Mouse (Mus musculus): ENCODE data around the gene Map7d1. TPM values are rescaled to one million over a fixed set of nuclear protein-coding genes. Genes with fewer than 3 reads are reported as not detected.

Gene Map7d1
- polyA plus RNA-seq, 1 experiment from 2014 or later: 34.7 TPM

DNA sequence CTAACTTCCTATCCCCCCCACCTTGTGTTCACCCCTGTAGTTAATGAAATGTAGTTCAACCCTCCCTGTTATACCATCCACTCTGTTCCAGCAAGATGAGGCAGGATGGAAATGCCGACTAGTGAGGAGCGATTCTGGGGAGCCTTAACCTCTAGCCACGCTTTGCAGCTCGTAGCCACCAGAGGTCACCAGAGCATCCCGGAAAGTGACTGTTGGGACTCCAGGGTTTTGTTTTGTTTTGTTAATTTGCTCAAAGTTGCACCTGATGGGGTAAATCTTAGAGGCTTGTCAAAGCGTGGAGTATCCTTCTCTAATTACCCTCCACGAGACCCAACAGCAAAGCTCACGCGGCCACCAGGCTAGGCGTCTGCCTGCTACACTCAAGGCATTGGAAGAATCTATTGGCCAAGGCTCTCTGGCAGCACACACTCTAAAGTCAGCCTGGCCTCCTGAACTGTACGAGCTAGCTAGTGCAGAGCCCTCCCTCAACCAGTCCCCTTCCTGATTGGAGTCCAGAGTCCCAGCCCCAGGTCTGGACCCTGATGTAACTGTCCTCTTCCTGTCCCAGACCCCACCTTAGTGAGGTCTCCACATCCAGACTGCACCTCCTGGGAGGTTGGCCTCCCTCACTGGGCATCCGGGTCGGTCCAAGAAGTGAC is 21.9 kb upstream of the Map7d1 start:
- no peaks in the 10 kb centered on the region for H3K9me3 ChIP-seq (replicated peaks; ENCODE audit: control insufficient read depth, low read length)
- WGBS: 8% methylated on average over 13 of the region's 13 CpGs
- H3K36me3 ChIP-seq (ENCODE audit: control insufficient read depth, insufficient read depth): peaks cover 6% of the 10 kb centered on the region
- peak overlapping the region; percentile 64 for H3K4me2 ChIP-seq (ENCODE audit: low read depth, low read length)
- no peaks in the 10 kb centered on the region for H3K27me3 ChIP-seq (ENCODE audit: control insufficient read depth, insufficient read depth, low read length)
- H3K4me1 ChIP-seq (ENCODE audit: control insufficient read depth, insufficient read depth, low read length): no peaks in the 10 kb centered on the region
- ATAC-seq (replicated peaks; ENCODE audit: extremely low read depth, insufficient read depth, low FRiP score): peak; percentile 63; the same call in 1 of the 2 replicates
- H3K27ac ChIP-seq (ENCODE audit: low read length): no peak overlapping the region
- H3K4me3 ChIP-seq (ENCODE audit: low read length): peak overlapping the region; percentile 39
- H3K9ac ChIP-seq (ENCODE audit: low read length): peak overlapping the region; percentile 8; the same call in 1 of the 2 replicates

DNA sequence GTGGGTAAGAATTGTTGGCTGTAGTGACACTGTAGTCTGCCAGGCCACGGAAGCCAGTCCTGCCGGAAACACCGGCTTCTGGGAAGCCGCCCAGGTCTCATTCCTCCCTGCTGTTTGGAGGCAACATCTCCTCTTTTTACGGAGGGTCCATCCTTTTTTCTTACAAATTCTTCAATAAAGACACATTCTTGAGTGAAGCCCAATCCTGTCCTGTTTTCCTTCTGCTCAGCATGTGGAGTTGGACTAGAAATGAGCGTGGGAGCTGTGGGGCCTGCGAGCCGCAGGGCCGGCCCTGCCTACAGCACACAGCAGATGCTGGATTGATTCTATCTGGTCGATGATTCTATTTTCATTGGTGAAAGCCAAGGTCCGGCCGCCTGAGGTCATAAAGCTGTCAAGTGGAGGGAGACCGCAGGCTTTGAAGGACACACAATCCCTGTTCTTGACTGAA is 19.6 kb upstream of the Map7d1 start:
- Histone ChIP-seq H3K36me3 (ENCODE audit: control insufficient read depth, insufficient read depth) (peaks cover 10% of the 10 kb centered on the region), H3K27ac (ENCODE audit: low read length) (no peak overlapping the region), H3K4me1 (ENCODE audit: control insufficient read depth, insufficient read depth, low read length) (no peaks in the 10 kb centered on the region), H3K4me2 (ENCODE audit: low read depth, low read length) (no peak overlapping the region), H3K27me3 (ENCODE audit: control insufficient read depth, insufficient read depth, low read length) (no peaks in the 10 kb centered on the region), H3K4me3 (ENCODE audit: low read length) (no peak overlapping the region), H3K9me3 (replicated peaks; ENCODE audit: control insufficient read depth, low read length) (no peaks in the 10 kb centered on the region), H3K9ac (ENCODE audit: low read length) (no peak overlapping the region)
- no peak for ATAC-seq (replicated peaks; ENCODE audit: extremely low read depth, insufficient read depth, low FRiP score)
- 80% methylated on average over 13 of the region's 13 CpGs for WGBS

DNA sequence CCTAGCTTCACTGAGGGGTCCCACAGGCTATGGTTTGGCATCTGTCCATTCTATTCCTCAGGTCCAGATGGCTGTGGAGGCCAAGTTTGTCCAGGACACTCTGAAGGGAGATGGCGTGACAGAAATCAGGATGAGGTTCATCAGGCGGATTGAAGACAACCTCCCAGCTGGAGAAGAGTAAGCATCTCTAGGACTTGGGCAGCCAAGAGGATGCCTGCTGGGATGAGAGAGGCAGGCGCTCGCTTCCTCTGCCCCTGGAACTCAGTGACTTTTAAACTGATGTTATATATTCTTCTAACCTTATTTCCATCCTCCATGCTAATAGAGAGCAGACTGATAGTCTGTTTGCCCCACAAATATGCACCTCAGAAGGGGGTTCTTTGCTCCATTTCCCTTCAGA is 18.9 kb upstream of the Map7d1 start:
- Histone ChIP-seq H3K4me2 (ENCODE audit: low read depth, low read length) (no peak overlapping the region), H3K9me3 (replicated peaks; ENCODE audit: control insufficient read depth, low read length) (no peaks in the 10 kb centered on the region)

DNA sequence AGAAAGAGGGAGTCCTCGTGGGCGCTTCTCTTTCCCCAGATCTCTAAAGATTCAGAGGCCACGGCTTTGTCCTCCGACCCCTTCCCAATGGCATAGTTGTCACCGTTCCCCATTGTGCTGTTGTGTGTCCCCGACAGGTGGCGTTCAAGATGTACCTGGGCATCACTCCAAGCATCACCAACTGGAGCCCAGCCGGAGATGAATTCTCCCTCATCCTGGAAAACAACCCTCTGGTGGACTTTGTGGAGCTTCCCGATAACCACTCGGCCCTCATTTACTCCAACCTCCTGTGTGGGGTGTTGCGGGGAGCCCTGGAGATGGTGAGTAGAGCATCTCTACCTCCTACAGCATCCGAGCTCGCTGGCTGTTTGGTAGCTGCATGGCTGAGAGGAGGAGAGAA is 17.6 kb upstream of the Map7d1 start:
- Histone ChIP-seq H3K36me3 (ENCODE audit: control insufficient read depth, insufficient read depth) (peaks cover 10% of the 10 kb centered on the region), H3K4me1 (ENCODE audit: control insufficient read depth, insufficient read depth, low read length) (no peaks in the 10 kb centered on the region), H3K4me3 (ENCODE audit: low read length) (no peak overlapping the region), H3K9ac (ENCODE audit: low read length) (no peak overlapping the region), H3K9me3 (replicated peaks; ENCODE audit: control insufficient read depth, low read length) (no peaks in the 10 kb centered on the region), H3K4me2 (ENCODE audit: low read depth, low read length) (no peak overlapping the region), H3K27ac (ENCODE audit: low read length) (no peak overlapping the region), H3K27me3 (ENCODE audit: control insufficient read depth, insufficient read depth, low read length) (no peaks in the 10 kb centered on the region)
- no peak for ATAC-seq (replicated peaks; ENCODE audit: extremely low read depth, insufficient read depth, low FRiP score)
- 81% methylated on average over 13 of the region's 13 CpGs for WGBS

More for the DNA sequence above, 18.9 kb upstream of the Map7d1 start:
- Histone ChIP-seq H3K4me1 (ENCODE audit: control insufficient read depth, insufficient read depth, low read length) (no peaks in the 10 kb centered on the region), H3K9ac (ENCODE audit: low read length) (no peak overlapping the region), H3K27me3 (ENCODE audit: control insufficient read depth, insufficient read depth, low read length) (no peaks in the 10 kb centered on the region), H3K27ac (ENCODE audit: low read length) (no peak overlapping the region), H3K4me3 (ENCODE audit: low read length) (no peak overlapping the region), H3K36me3 (ENCODE audit: control insufficient read depth, insufficient read depth) (peaks cover 10% of the 10 kb centered on the region)
- WGBS: 92% methylated on average over 4 of the region's 4 CpGs
- no peak for ATAC-seq (replicated peaks; ENCODE audit: extremely low read depth, insufficient read depth, low FRiP score)

DNA sequence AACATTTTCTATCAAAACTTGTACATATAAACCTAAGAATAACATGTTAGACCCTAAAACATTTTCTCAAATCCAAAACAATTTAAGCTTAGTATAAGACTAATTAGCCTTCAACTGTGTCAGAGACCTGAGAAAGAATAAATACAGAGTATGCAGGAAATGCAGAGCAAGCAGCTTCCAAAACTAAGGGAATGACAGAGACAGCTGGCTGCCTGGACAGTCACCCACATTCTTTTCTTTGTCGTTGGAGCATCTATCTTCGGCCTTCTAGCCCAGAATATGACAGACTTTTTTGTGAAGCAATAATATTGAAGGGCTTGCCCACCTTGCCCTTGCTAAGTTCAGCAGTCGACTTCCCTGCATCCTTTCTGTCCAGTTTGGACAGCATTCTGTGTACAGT is 13.1 kb upstream of the Map7d1 start:
- ATAC-seq (replicated peaks; ENCODE audit: extremely low read depth, insufficient read depth, low FRiP score): no peak
- no peaks in the 10 kb centered on the region for H3K4me1 ChIP-seq (ENCODE audit: control insufficient read depth, insufficient read depth, low read length)
- H3K27me3 ChIP-seq (ENCODE audit: control insufficient read depth, insufficient read depth, low read length): no peaks in the 10 kb centered on the region
- no peak overlapping the region for H3K4me3 ChIP-seq (ENCODE audit: low read length)
- WGBS: 71% methylated on average over 3 of the region's 3 CpGs
- no peaks in the 10 kb centered on the region for H3K9me3 ChIP-seq (replicated peaks; ENCODE audit: control insufficient read depth, low read length)
- no peak overlapping the region for H3K4me2 ChIP-seq (ENCODE audit: low read depth, low read length)
- H3K9ac ChIP-seq (ENCODE audit: low read length): no peak overlapping the region
- H3K36me3 ChIP-seq (ENCODE audit: control insufficient read depth, insufficient read depth): peaks cover 10% of the 10 kb centered on the region
- no peak overlapping the region for H3K27ac ChIP-seq (ENCODE audit: low read length)

DNA sequence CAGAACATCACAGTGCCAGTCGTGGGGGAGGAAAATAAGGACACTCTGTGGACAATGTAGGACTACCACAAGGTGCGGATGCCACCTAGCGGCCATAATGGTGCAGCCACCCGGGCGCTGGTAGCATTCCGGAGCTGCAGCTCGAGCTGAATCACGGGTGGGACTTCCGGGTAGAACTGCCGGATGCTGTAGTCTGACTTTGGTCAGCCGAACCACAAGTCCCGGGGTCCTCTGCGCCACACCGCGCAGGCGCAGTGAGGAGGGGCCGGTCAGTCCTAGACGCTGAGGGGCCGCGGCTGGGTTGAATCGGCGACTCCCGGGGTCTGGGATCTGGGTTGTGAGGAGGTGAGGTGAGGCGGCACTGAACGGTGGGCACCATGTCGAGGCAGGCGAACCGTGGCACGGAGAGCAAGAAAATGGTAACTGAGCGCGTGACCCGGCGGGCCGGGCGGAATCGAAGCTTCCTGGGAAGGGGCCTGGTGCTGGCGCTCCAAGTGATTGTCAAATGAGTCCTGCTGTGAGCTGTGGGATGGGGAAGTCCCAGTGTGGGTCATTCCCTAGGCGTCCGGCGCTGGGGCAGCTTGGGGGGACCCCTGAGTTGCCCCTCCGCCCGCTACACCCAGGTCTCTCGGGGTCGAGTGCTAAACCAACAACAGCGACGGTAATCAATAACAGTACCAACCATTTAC is 6.1 kb upstream of the Map7d1 start, which contains the start of gene Trappc3:
Gene Trappc3, plus strand, starts transcription at position 207 of the 689 bp plus-strand sequence.
- peak within 1 kb of the TSS; percentile 88 for H3K4me3 ChIP-seq (ENCODE audit: low read length)
- H3K4me2 ChIP-seq (ENCODE audit: low read depth, low read length): peak within 1 kb of the TSS; percentile 95
- H3K4me1 ChIP-seq (ENCODE audit: control insufficient read depth, insufficient read depth, low read length): peaks cover 50% of the 10 kb centered on the region
- WGBS: under 1% methylated on average over 46 of the region's 46 CpGs
- H3K27ac ChIP-seq (ENCODE audit: low read length): peak within 1 kb of the TSS; percentile 95
- no peaks in the 10 kb centered on the region for H3K27me3 ChIP-seq (ENCODE audit: control insufficient read depth, insufficient read depth, low read length)
- ATAC-seq (replicated peaks; ENCODE audit: extremely low read depth, insufficient read depth, low FRiP score): peak; percentile 89
- H3K9ac ChIP-seq (ENCODE audit: low read length): peak within 1 kb of the TSS; percentile 92
- H3K36me3 ChIP-seq (ENCODE audit: control insufficient read depth, insufficient read depth): no peaks in the 10 kb centered on the region
- H3K9me3 ChIP-seq (replicated peaks; ENCODE audit: control insufficient read depth, low read length): no peaks in the 10 kb centered on the region

DNA sequence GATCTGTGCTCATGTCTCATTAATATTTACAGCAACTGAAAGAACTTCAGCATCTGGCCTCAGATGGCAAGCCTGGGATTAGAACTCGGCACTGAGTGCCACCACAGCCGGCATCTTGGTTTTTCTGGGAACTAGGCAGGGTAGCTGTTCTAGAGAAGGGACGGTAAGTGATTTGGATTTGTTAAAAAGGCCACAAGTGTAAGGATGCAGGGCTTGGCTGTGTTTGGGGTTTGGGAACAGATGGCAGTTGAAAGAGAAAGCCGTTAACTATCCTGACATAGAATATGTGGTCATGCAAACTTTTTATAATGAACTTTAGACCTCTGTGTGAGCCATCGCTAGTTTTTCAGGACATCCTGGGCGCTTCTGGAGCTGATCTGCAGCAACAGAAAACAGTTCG is 5.5 kb upstream of the Map7d1 start:
- Histone ChIP-seq H3K4me1 (ENCODE audit: control insufficient read depth, insufficient read depth, low read length) (peaks cover 54% of the 10 kb centered on the region), H3K4me2 (ENCODE audit: low read depth, low read length) (peak overlapping the region; percentile 41; the same call in 1 of the 2 replicates), H3K9me3 (replicated peaks; ENCODE audit: control insufficient read depth, low read length) (no peaks in the 10 kb centered on the region), H3K27ac (ENCODE audit: low read length) (peak overlapping the region; percentile 57), H3K27me3 (ENCODE audit: control insufficient read depth, insufficient read depth, low read length) (no peaks in the 10 kb centered on the region), H3K4me3 (ENCODE audit: low read length) (no peak overlapping the region), H3K9ac (ENCODE audit: low read length) (0 out of 2 replicates have a peak overlapping the region, but pooled peaks have one; percentile 4), H3K36me3 (ENCODE audit: control insufficient read depth, insufficient read depth) (no peaks in the 10 kb centered on the region)
- ATAC-seq (replicated peaks; ENCODE audit: extremely low read depth, insufficient read depth, low FRiP score): no peak
- WGBS: 47% methylated on average over 7 of the region's 7 CpGs

DNA sequence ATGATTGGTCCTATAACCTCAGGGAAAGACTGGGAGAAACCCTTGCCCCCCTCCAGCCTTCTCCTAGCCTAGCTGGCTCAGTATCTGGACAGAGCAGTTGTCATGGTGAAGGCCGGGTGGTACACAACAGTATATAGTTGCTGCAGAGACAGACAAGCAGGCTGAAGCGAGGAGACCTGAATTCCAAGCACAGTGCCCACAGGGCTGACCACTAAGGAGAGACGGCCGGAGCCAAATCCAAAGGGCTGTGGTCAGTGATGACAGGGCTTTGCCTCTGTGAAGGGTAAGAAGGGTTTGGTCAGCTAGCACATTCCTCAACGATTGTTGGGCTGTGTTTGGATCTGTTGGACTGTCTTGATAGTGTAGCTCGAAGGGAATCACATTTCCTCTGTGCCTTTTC is 5.1 kb upstream of the Map7d1 start:
- peak overlapping the region; percentile 95 for H3K27ac ChIP-seq (ENCODE audit: low read length)
- WGBS: 56% methylated on average over 6 of the region's 6 CpGs
- peaks cover 54% of the 10 kb centered on the region for H3K4me1 ChIP-seq (ENCODE audit: control insufficient read depth, insufficient read depth, low read length)
- no peaks in the 10 kb centered on the region for H3K27me3 ChIP-seq (ENCODE audit: control insufficient read depth, insufficient read depth, low read length)
- ATAC-seq (replicated peaks; ENCODE audit: extremely low read depth, insufficient read depth, low FRiP score): no peak
- peak overlapping the region; percentile 60; the same call in 1 of the 2 replicates for H3K9ac ChIP-seq (ENCODE audit: low read length)
- H3K4me2 ChIP-seq (ENCODE audit: low read depth, low read length): peak overlapping the region; percentile 58; the same call in 1 of the 2 replicates
- H3K9me3 ChIP-seq (replicated peaks; ENCODE audit: control insufficient read depth, low read length): no peaks in the 10 kb centered on the region
- no peak overlapping the region for H3K4me3 ChIP-seq (ENCODE audit: low read length)
- no peaks in the 10 kb centered on the region for H3K36me3 ChIP-seq (ENCODE audit: control insufficient read depth, insufficient read depth)
